Mouse (Mus musculus): ENCODE data around the gene Olfr360.
"Not testable (repeated sequence)": the region's sequence is repeated elsewhere in the genome, so short reads cannot be mapped to it uniquely, and the experiment has no call there.

Gene Olfr360

DNA sequence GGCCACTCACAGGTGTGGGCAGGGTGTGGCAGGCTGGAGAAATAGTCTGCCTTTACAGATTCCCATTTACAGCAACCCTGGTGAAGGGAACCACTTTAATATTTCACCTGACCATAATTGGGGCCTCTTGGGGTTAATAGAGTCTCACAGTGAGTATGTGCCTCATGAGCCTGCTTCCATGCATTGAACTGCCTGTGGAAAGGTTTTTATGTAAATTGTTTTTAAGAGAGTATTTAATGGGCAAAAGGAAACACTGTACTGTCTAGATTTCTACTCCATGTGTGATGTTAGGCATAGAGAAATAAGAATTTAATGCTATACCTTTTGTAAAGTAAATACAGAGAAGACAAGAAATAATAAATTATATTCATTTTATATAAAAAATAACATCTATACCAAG lies at the start of gene Olfr360:
TSS of gene Olfr360 (plus strand) at position 301 of the 400 bp plus-strand sequence.
- ATAC-seq (ENCODE audit: insufficient number of reproducible peaks, low FRiP score, low TSS enrichment), result no peak

DNA sequence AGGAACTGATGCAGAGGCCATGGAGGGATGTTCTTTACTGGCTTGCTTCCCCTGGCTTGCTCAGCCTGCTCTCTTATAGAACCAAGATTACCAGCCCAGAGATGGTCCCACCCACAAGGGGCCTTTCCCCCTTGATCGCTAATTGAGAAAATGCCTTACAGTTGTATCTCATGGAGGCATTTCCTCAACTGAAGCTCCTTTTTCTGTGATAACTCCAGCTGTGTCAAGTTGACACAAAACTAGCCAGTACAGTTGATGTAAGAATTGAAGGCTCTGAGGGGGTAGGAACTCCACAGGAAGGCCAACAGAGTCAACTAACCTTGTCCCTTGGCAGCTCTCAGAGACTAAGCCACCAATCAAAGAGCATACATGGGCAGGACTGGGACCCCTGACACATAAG lies 23.6 kb downstream of the Olfr360 start, which contains the start of gene Olfr361:
TSS of gene Olfr361 (minus strand) at position 101 of the 400 bp plus-strand sequence.
- ATAC-seq (ENCODE audit: insufficient number of reproducible peaks, low FRiP score, low TSS enrichment), result not testable (repeated sequence)

DNA sequence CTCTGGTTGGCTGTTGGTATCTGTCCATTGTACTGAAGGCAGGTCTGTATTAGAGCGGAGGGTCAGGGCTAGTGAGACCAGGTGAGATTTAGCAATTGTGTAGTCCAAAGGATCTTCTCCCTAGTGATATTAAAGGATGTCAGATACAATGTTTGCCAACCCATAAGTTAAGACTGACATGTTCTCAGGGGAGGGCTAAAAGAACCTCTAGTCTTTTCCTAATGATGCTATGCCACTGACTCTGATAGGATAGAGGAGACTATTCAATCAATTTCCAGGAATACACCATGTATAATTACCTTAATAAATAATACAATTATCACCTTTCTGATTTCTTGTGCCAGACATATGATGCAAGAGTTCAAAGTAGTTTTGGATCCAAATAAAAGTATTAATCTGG lies 52.3 kb downstream of the Olfr360 start, which contains the start of gene Olfr362:
TSS of gene Olfr362 (minus strand) at position 101 of the 400 bp plus-strand sequence.
- ATAC-seq (ENCODE audit: insufficient number of reproducible peaks, low FRiP score, low TSS enrichment), result no peak
